Mouse (Mus musculus): Measurements from ENCODE around the gene Fam198b.

Fam198b gene

DNA sequence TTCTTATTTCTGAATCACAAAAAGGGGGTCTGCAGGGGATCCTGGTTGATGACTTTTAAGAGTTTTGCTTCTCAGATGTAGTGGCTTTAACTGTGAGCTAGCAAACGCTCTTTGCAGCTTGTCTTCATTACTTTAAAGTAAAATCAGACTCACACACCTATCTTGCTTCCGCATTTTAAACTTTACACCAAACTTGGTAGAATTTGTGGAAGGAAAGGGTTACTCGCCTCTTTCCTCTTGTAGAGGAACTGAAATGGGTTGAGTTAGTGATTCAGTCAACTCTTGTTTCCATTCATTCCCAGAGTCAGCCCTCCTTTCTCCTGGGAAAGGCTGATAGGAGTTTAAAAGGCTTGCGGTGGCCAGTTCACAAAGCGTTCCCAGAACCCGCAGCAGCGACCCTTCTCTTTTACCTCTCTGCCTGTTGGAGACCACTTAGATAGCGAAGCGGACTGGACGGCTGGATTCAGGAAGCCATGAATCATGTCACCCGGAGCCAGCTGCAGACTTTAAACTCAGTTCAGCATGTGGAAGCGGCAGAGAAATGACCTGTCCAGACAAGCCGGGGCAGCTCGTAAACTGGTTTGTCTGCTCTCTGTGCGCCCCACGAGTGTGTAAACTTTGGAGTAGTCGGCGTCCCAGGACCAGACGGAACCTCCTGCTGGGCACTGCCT is 1.5 kb downstream of the Fam198b start:
- DNase-seq (ENCODE audit: low spot score in 2 of 2), result no peak

DNA sequence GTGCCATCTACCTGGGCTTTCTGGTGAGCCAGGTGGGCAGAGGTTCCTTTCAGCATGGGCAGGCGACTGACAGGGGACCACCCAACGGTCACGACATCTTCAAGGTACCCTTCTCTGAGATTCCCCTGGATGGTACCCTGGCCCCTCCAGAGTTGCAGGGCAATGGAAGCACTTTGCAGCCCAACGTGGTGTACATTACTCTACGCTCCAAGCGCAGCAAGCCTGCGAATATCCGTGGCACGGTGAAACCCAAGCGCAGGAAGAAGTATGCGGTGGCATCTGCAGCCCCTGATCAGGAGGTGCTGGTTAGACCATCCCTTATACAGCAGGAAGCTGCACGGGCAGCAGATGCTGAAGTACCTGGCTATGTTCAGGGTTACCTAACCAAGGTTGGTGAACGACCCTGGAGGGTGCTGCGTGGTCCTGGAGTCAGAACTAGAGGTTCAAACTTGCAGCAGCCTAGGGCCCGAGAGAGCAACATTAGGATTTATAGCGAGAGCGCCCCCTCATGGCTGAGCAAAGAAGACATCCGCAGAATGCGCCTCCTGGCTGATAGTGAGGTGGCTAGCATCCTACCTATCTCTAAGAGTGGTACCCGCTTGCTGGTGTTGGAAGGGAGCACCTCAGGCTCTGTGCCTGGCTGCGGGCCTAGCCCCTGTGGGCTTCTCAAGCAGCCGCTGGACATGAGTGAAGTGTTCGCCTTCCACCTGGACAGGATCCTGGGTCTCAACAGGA is 2.2 kb downstream of the Fam198b start:
- DNase-seq (ENCODE audit: low spot score in 2 of 2), result no peak

DNA sequence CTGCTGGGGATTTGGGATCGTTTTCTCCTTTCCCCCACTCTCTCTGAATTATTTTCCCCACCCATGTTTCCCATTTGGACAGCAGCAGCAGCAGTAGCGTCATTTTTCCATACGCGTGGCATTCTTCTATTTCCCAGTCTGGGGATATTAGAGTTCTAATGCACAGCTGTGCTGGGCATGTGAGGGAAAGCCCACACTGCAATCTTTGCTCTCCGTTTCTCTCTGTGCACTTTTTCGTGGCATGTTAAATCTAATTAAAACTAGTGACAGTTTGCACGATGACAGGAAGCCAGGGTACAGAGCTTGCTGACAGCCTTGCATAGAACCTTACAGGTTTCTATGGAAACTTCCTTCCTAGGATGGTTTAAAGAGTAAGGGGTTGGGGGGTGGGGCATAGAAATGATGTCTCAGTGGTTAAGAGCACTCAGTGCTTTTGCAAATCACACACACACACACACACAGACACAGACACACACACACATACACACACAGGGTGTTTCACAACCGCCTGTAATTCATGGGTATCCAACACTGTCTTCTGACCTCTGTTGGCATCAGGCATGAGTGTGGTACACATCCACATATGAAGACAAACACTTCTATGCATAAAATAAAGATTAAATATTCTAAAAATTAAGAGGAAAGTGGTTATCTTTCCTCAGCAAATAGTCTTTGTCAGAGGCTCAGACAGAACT is 3.0 kb downstream of the Fam198b start:
- no peak for DNase-seq (ENCODE audit: low spot score in 2 of 2)

DNA sequence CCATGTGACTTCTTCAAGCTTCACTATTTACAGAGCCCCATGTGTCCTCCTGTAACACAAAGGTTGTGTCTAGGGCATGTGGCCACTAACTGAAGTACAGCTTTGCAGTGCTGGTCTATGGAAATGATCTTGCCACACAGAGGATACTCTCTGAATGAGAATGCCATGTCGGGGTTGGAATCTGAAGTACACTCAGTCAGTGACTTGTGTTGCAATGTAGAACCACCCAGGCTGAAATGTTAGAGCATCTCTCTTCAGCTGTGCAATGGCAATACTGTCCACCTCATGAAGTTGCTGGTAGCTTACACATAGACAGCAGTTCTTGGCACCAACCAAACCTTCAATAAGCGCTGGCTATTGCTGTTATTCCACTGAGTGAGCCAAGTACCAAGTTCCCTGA is 3.6 kb downstream of the Fam198b start:
- no peak for DNase-seq (ENCODE audit: low spot score in 2 of 2)

DNA sequence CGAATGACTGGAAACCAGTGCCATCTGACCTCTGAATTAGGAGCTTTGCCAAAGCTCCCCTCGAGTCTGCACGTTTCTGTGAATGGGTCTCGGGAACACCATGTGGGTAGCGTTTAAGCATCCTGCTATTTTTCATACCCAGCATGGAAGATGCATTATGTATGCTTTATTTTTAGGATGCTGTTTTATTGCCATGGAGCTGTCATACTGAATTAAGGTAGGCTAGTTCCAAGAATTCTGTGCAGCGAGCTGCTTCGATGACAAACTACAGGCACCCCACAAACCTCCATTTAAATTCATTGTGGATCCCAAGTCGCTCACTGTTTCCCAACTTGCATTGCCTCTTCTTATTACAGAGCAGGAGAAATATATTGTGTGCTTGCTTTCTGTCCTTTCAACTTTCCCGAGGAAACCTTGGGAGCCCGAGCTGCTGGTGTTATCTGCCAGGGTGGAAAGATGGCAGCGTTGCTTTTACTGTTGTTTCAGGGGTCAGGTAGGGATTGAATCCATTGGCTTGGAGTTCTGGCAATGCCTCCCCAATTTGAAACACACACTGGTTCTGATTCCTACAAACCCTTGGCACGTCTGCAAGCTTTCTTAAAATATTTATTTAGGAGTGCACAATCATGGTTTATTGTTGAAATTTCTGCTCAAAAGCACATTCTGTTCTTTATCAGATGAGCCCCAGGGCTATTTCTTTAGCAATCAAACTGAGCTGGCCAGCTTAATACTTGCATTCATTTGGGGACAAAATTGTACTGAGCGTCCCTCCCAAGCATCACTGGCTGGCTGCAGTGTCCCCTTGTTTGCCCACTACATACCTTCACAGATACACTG is 13.4 kb downstream of the Fam198b start:
- no peak for DNase-seq (ENCODE audit: low spot score in 2 of 2)

DNA sequence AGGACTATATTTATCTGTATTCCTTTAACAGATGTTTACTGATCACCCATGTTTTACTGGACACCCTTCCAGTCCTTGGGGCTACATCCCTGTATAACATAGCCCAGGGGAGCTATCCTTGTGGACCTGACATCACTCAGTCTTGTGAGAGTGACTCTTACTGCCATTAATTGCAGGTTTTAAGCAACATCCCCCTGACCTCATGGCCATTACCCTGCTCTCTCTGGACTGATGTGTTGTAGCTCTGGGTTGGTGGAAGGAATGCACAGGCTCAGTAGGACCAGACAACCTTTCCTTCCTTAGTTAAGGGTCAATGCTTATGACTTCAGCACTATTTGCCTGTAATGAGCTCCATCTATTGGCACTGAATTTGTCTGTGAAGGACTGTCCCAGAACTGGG is 14.2 kb downstream of the Fam198b start:
- no peak for DNase-seq (ENCODE audit: low spot score in 2 of 2)

DNA sequence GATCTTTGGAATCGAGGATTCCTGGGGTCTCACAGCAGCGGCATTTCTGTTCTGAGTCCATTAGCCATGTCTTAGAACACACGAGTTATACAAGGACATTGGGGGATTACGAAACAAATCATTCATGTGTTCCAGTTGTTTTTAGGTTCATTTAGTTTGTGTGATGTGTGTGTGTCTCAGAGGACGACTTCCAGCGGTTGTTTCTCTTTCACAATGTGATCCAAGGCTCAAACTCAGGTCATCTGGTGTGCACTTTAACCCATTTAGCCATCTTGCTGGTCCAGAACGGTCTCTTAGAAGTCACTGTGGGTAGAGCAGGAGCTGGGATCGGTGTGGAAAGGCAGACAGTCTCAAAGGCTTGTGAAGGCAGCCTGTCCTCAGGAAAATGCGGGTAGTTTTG is 15.6 kb downstream of the Fam198b start:
- DNase-seq (ENCODE audit: low spot score in 2 of 2), result no peak

DNA sequence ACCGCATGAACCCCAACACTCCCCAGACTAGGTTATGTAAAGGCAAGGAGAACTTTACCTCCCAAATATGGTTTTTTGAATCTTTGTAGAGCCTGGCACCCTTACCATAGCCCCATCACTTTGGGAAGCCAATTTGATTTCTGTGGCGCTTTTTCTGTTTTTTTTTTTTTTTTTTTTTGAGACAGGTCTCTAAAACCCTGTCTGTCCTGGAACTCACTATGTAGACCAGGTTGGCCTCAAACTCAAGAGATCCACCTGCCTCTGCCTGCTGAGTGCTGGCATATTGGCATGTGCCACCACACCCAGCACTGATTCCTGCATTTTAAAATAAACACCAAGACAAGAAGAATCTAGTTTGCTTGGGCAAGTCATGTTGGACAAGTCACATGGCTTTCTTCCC is 16.2 kb downstream of the Fam198b start:
- no peak for DNase-seq (ENCODE audit: low spot score in 2 of 2)

DNA sequence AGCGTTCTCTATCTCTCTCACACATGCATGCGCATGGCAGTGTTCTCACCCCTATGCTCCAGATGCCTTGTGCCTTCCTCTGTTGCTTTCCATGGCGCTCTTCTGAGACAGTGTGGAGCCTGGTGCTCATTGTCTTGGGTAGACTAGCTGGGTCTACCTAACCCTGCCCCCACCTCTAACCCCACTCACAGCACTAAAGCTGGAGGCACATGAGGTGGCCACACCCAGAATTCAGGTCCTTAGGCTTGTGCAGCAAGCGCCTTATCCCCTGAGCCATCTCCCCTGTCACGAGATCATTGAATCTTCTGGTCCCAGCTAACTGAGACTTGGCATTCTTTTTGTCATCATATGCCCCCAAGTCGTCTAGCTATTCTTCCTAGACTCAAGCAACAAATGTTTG is 17.0 kb downstream of the Fam198b start:
- DNase-seq (ENCODE audit: low spot score in 2 of 2), result no peak

DNA sequence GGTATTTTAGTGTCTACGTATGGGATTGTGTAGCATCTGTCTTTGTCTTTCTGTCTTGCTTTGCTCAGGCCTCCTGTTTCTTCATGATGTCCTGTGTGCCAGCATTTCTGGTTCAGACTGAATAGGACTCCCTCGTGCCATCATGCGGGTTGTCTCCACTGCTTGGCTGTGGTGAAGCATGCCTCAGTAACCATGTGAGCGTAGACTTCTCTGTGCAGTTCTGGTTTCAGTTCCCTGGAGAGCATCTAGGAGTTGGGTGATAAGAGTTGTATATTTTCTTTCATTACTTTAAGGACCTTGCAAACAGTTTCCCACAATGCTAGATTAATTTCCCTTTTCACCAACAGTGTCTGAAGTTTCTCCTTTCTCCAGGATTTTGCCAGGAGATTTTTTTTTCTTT is 17.4 kb downstream of the Fam198b start:
- no peak for DNase-seq (ENCODE audit: low spot score in 2 of 2)

DNA sequence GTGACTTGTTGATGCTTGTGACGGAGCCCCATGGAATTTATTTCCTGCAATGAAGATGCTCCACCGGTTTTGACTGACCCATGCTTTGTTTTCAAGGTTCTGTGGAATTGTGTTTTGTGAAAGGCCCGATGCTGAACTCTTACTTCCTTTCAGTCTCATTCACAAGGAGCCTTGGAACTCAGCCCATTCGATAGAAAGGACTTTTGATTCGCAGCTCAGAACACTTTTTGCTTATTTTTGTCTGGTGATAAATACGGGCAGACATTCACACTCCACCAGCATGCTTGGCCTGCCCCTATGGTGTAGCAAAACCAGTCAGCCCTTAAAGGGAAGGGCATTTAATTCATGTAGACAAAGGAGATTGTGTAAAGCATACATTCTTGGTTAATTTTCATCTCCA is 19.5 kb downstream of the Fam198b start:
- no peak for DNase-seq (ENCODE audit: low spot score in 2 of 2)

DNA sequence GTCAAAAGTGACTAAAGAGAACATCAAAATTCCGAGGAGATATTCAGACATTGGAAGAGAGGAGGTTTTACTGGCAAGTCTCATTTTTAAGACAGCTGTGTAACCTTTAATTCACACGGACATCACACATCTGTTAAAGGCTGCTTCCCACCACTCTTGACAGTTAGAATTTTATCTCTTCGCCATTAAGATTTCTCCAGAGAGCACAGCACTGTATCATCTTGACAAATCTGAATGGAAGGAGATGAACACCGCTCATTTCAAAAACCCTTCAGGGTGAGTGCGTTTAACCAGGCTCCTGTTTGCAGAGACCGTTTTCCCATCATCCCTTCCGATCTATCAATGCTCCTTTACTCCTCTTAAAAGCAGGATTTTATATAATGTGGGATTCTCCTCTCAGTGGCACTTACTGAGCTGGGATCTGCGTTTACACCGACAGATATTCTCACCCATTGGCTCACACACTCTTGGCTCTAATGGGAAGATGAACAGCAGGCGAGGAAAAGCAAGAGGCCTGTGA is 20.0 kb downstream of the Fam198b start:
- no peak for DNase-seq (ENCODE audit: low spot score in 2 of 2)

DNA sequence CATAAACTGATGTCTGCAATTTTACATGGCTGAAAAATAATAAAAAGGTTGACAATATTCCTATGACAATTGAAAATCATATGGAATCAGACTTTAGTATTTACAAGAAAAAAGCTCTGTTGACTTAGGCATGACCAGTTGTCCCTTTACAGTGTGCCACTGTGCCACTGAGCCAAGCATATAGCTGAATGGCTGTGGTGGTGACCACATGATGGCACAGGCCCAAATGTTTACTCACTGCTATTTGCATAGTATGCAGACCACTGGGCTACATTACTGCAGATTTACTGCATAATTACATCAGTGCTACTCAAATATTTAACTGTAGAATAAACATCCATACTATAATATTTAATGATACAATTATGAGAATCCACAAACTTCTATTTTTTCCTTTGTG is 21.1 kb downstream of the Fam198b start:
- no peak for DNase-seq (ENCODE audit: low spot score in 2 of 2)

DNA sequence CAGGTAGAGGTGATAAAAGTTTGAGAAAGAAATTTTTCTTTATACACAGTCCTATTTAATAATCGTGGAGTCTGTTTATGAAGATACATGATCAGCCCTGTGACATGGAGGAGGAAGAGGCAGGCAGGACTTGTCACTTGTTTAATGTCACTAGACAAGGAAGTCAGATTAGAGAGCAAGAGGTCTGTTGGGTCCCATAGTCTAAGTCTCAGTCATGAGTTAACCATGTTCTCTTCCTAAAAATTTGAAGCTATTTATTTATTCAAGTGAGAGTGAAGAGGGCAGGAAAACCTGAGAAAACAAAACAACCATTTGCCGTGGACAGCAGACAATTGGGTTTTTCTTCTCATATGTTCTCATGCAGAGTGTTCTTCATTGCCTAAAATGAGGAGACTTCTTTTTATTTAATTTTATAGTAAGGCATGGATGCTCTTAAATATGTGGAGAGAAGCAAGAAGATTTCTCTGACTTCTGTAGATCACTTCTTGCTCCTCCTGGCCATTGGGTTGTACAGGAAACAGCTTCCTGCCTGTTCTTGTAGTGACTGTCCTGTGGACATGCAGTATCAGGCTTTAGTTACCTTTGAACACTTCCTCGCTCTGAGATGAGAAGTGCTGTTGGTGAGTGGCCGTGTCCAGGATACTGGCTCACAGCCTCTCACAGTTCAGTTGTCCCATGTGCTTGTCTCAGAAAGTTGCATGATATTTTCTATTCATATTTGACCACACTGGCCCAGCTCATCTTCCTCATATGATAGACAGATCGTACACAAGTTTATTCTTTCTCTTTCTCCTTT is 22.1 kb downstream of the Fam198b start:
- no peak for DNase-seq (ENCODE audit: low spot score in 2 of 2)

DNA sequence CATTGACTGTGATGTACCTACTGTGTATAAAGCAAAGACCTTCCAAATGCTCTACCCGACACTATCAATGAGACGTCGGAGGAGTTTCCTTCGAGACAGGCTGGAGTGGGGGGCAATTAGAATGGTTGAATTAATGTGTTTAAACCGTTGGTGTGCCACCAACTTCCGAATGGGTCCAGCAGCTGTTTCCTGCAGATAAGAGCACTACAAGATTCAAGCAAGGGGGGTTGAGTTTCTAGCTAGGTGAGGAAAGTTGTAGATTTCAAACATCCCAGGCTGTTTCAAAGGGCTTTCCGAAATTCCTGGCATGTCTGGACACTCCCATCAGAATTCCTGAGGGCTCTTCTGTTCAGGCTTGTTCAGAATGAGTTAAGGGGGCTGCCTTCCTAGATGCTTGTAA is 22.9 kb downstream of the Fam198b start:
- no peak for DNase-seq (ENCODE audit: low spot score in 2 of 2)

DNA sequence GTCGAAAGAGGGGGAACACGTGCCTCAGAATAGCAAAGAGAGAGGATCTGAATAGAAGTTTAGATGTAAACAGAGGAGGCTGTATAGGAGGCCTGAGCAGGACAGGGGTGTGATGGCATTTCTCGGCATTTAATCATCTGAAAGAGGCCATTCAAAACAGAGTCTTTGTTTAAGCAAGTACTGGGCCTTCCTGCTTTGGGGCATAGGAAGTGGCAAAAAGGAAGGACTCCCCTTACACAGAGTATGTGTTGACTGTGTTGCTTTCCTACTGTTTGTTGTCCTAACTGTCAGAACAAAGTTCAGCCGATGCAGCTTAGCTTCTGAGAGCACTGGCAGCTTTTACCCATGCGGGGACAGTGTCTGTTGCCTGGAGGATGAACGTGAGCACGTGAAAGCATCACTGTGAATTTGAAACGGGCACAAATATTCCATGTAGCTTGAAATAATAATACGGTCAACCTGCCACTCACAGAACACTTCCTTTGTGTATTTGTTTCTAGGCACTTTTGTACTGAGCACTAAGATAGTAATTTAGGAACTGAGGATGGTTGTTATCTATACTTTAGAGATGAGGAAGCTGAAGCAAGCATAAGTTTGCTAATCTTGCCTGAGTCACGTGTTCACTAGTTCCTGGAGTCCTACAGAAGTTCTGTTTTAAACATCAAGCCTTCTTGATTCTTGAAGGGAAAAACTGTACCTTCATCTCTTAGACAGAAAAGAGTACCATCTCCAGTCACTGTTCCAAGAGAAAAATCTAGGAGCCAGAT is 26.2 kb downstream of the Fam198b start:
- DNase-seq (ENCODE audit: low spot score in 2 of 2), result no peak

DNA sequence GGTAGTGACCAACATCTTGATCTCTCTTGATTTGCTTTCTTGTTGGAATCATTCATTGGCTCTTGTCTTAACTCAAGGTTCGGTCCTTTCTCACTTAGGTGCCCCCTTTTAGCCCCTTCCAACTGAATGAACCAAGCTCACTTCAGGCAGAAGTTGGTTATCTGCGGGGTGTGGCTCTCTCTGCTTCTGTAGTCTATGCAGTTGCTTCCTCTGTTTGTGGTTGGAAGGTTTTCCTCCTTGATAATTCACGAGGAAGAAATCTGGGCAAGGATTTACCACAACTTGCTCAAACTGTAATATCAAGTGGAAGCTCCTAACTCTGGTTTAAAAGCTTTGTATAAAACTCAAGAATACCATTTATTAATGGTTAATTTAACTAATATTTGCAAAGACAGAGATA is 26.8 kb downstream of the Fam198b start:
- DNase-seq (ENCODE audit: low spot score in 2 of 2), result no peak

DNA sequence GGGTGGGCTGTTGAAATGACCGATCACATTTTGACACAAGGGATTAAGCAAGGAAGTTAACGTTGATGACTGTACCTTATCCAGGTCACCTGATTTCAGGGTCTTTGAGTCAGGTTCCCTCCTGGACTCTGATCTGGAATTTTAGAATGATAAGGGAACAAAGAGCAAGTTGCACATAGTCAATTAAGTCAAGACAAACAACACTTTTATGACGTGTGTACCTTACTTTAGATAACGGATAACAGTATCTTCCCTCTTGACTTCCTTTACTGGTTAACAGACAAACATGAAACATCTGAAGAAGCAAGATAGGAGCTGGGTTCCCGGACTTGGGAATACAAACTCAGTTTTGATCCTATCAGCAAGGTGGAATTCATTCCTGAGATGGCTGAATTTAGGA is 29.7 kb downstream of the Fam198b start:
- no peak for DNase-seq (ENCODE audit: low spot score in 2 of 2)

DNA sequence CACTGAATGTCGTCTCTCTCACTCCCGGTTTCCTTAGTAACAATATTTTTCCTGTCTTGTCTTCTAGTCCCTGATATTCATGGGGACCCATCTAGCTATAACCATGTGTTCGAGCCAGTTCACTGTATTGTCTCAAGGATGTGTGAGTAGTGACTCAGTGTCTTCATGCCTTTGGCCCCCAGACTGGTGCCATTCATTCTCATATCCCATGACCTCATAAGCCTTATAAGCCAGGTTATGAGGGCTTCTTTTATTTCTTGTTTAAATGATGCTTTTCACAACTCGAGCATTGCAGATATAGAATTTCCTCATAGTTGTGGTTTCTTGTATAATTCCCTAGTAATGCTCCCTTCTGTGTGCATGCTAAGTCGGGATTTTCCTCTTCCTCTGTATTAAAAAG is 31.9 kb downstream of the Fam198b start:
- no peak for DNase-seq (ENCODE audit: low spot score in 2 of 2)

DNA sequence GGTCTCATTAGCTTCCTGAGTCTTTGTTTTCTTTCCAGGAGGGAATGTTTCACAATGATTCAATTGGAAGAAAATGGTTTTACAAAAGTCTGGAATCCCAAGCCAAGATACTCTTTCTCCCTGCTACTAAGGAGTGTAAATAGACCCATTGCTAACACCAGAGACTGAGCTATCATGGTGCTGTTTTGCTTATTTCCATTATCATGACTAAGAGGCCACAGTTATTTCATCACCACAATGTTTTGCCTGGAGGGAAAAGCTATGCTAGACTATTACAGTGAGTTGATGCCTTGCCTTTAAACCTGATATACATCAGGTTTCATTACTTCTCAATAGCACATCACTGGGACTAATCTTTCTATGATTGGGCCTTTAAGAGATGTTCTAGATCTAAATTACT is 34.4 kb downstream of the Fam198b start:
- DNase-seq (ENCODE audit: low spot score in 2 of 2), result no peak
